Mouse (Mus musculus) midbrain, embryonic 11.5 days (tissue): ENCODE measurements around the gene Serpina1d. TPM values are rescaled to one million over a fixed set of nuclear protein-coding genes. Genes with fewer than 3 reads are reported as not detected.

Source experiments
- polyA plus RNA-seq: library from polyadenylated mRNA; unstranded; fragments of >200 nt; fragmentation: Nextera tagmentation; extraction: Ambion mirVana; gene quantifications from 2 replicates; pipeline ENCODE4 v1.2.1, GENCODE M21; 2014

The Serpina1d gene
- polyA plus RNA-seq, 1 experiment from 2014 or later, result not detected

Other genes starting within 250 kb of the Serpina1d start
- 3.5 and 4.7 TPM in 2 replicates for gene Ppp4r4, start 241.3 kb downstream of the Serpina1d start, polyA plus RNA-seq
- gene Serpina10, start 142.1 kb downstream of the Serpina1d start, polyA plus RNA-seq, result not detected in 2 replicates
- gene Serpina6, start 116.4 kb downstream of the Serpina1d start, polyA plus RNA-seq, result not detected in 2 replicates
- not detected in 2 replicates for gene Serpina16, start 97.5 kb downstream of the Serpina1d start, polyA plus RNA-seq
- not detected in 2 replicates for gene Serpina1f, start 78.1 kb downstream of the Serpina1d start, polyA plus RNA-seq
- gene Serpina1b, start 56.8 kb upstream of the Serpina1d start, polyA plus RNA-seq, result not detected in 2 replicates
- gene Serpina1a, start 90.0 kb upstream of the Serpina1d start, polyA plus RNA-seq, result not detected in 2 replicates
- not detected in 2 replicates for gene Serpina1c, start 131.3 kb upstream of the Serpina1d start, polyA plus RNA-seq
- gene Serpina1e, start 185.4 kb upstream of the Serpina1d start, polyA plus RNA-seq, result not detected in 2 replicates
- not detected in 2 replicates for gene Serpina11, start 216.4 kb upstream of the Serpina1d start, polyA plus RNA-seq
- gene Serpina9, start 240.2 kb upstream of the Serpina1d start, polyA plus RNA-seq, result not detected in 2 replicates